Mouse (Mus musculus) lung, embryonic 16.5 days (tissue): ENCODE results near the gene Serpinb9b. TPM values are rescaled to one million over a fixed set of nuclear protein-coding genes. Genes with fewer than 3 reads are reported as not detected.

ENCODE experiments used
- ATAC-seq: fragments of 200-750 bp; cut with Nextera tagmentation; 2 replicates; pipeline ENCODE4 v1.8.0; 2017; ENCODE audit warnings: low read depth, mild to moderate bottlenecking, moderate library complexity
- H3K27ac ChIP-seq: fragments of 300-500 bp; sonication (generic); 2 replicates; pipeline ENCODE4 v1.5.1; 2014; ENCODE audit warnings: mild to moderate bottlenecking, control low read depth, low read length
- H3K27me3 ChIP-seq: fragments of 300-500 bp; sonication (generic); 2 replicates; pipeline ENCODE4 v1.6.1; 2014; ENCODE audit warnings: low read depth, low read length, mixed read lengths; ENCODE audit not compliant: control insufficient read depth, insufficient read depth
- H3K36me3 ChIP-seq: fragments of 300-500 bp; sonication (generic); 2 replicates; pipeline ENCODE4 v1.6.1; 2014; ENCODE audit warnings: low read length; ENCODE audit not compliant: control insufficient read depth, insufficient read depth
- H3K4me1 ChIP-seq: fragments of 300-500 bp; sonication (generic); replicated peaks from 2 replicates; pipeline ENCODE4 v1.6.1; 2014; ENCODE audit warnings: low read length, mixed read lengths; ENCODE audit not compliant: control insufficient read depth, insufficient read depth
- H3K4me2 ChIP-seq: fragments of 300-500 bp; sonication (generic); 2 replicates; pipeline ENCODE4 v1.6.1; 2014; ENCODE audit warnings: low read depth, low read length, control low read depth
- H3K4me3 ChIP-seq: fragments of 300-500 bp; sonication (generic); 2 replicates; pipeline ENCODE4 v1.5.1; 2014; ENCODE audit warnings: mild to moderate bottlenecking, low read length, control low read depth
- H3K9ac ChIP-seq: fragments of 300-500 bp; sonication (generic); 2 replicates; pipeline ENCODE4 v1.6.1; 2014; ENCODE audit warnings: low read length, control low read depth
- H3K9me3 ChIP-seq: fragments of 300-500 bp; sonication (generic); 2 replicates; pipeline ENCODE4 v1.6.1; 2016; ENCODE audit warnings: low read length; ENCODE audit not compliant: control insufficient read depth
- WGBS: fragments of 180-500 bp; shearing (Covaris S2); extraction: QIAGEN DNeasy Blood & Tissue Kit; methylation state at CpG from one replicate; pipeline ENCODE4 v1.1.7; 2014; 5-methylcytosine and 5-hydroxymethylcytosine counted together
- polyA plus RNA-seq: library from polyadenylated mRNA; unstranded; fragments of >200 nt; fragmentation: Nextera tagmentation; extraction: Ambion mirVana; gene quantifications from 2 replicates; pipeline ENCODE4 v1.2.1, GENCODE M21; 2015

Serpinb9b gene
- polyA plus RNA-seq = 0.20 and 0.21 TPM in 2 replicates

DNA sequence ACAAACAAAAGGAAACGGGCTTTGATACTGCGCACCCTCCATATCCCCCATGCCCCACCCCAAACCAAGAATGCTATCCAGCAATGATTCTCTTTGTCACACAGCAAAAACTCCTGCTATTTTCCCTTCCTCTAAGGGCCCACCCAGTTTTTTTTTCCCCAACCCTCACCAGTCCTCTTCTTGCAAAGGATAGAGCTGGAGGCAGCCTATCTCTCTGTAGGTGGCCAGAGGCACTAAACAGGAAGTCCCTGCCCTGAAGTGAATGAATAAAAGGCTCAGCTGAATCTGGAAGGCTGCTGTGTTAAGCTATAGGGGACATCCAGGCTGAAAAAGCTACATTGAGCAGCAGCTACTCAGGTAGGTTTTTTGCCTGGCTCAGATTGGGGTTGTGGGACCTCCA lies at the start of gene Serpinb9b:
TSS of gene Serpinb9b (plus strand) at position 173 of the 400 bp plus-strand sequence.
- no peaks in the 10 kb centered on the region for H3K9me3 ChIP-seq
- H3K4me3 ChIP-seq = no peak within 1 kb of the TSS
- H3K9ac ChIP-seq = no peak within 1 kb of the TSS
- 69% methylated on average over 2 of the region's 2 CpGs for WGBS
- no peaks in the 10 kb centered on the region for H3K27me3 ChIP-seq
- no peak within 1 kb of the TSS for H3K27ac ChIP-seq
- no peaks in the 10 kb centered on the region for H3K4me1 ChIP-seq
- no peak within 1 kb of the TSS for H3K4me2 ChIP-seq
- H3K36me3 ChIP-seq = no peaks in the 10 kb centered on the region
- ATAC-seq = no peak

DNA sequence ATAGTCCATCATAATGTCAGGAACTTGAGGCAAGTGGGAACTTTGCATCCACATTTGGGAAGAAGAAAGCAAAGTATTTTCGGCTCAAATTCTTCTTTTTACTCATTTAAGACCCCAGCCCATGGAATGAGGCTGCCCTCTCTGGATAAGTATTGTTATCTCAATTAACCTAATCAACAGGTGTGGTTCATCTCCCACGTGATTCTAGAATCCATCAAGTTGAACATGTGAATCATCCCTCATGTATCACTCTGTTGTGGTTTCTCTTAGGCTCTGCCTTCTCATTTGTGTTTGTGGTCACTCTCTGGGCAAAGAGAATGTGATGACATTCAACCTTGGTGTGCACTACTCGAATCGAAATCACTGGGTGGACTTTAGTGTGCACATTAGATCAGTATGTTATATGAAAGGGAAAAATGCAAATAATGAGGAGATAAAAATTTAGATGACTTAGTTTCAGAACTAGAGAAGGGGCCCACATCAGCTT lies 44.6 kb upstream of the Serpinb9b start:
- no peaks in the 10 kb centered on the region for H3K27me3 ChIP-seq

GRCm38 (mm10) chr13:32986256-32986655 lies 41.0 kb upstream of the Serpinb9b start:
- ATAC-seq = no peak
- Histone ChIP-seq H3K9me3 (no peaks in the 10 kb centered on the region), H3K9ac (no peak overlapping the region), H3K4me3 (no peak overlapping the region), H3K4me2 (no peak overlapping the region), H3K4me1 (no peaks in the 10 kb centered on the region), H3K27ac (no peak overlapping the region), H3K36me3 (no peaks in the 10 kb centered on the region), H3K27me3 (no peaks in the 10 kb centered on the region)

More for the DNA sequence above, 44.6 kb upstream of the Serpinb9b start:
- Histone ChIP-seq H3K27ac (no peak overlapping the region), H3K9ac (no peak overlapping the region), H3K4me2 (no peak overlapping the region), H3K9me3 (no peaks in the 10 kb centered on the region), H3K4me3 (no peak overlapping the region), H3K4me1 (no peaks in the 10 kb centered on the region), H3K36me3 (peaks cover 6% of the 10 kb centered on the region)
- whole genome bisulfite sequencing = 75% methylated on average over 4 of the region's 4 CpGs
- no peak for ATAC-seq

- Histone ChIP-seq H3K27ac (peak overlapping the region; percentile 37), H3K4me2 (no peak overlapping the region), H3K9me3 (no peaks in the 10 kb centered on the region), H3K4me1 (0 out of 2 replicates have a peak, but pooled peaks cover 4% of the 10 kb centered on the region), H3K4me3 (no peak overlapping the region), H3K36me3 (no peaks in the 10 kb centered on the region), H3K27me3 (no peaks in the 10 kb centered on the region), H3K9ac (no peak overlapping the region)
- peak; percentile 71; the same call in 1 of the 2 replicates for ATAC-seq
- 40% methylated on average over 10 of the region's 10 CpGs for WGBS
Measured at GRCm38 (mm10) chr13:32993152-32993893, 33.9 kb upstream of the Serpinb9b start.

DNA sequence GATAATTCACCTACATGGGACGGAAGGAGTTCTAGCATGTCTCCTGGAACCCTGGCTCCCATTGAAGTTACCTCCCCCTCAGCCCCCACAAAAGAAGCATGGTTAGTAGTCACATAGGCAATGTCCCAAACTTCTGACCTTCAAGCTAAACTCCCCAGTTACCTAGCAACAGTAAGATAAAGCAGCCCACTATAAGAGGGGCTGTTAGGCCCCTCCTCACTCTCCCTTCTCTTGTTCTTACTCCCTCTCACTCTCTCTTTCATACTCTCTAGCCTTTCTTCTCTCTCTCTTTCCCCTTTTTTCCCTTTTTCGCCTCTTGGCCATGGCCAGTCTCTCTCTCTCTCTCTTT lies 33.3 kb upstream of the Serpinb9b start:
- peak; percentile 26; the same call in 1 of the 2 replicates for ATAC-seq
- peak overlapping the region; percentile 37 for H3K27ac ChIP-seq
- 0 out of 2 replicates have a peak, but pooled peaks cover 4% of the 10 kb centered on the region for H3K4me1 ChIP-seq
- no peak overlapping the region for H3K4me3 ChIP-seq
- no peak overlapping the region for H3K9ac ChIP-seq
- 58% methylated on average over 2 of the region's 2 CpGs for WGBS
- H3K4me2 ChIP-seq = no peak overlapping the region
- H3K27me3 ChIP-seq = no peaks in the 10 kb centered on the region
- no peaks in the 10 kb centered on the region for H3K9me3 ChIP-seq
- no peaks in the 10 kb centered on the region for H3K36me3 ChIP-seq

DNA sequence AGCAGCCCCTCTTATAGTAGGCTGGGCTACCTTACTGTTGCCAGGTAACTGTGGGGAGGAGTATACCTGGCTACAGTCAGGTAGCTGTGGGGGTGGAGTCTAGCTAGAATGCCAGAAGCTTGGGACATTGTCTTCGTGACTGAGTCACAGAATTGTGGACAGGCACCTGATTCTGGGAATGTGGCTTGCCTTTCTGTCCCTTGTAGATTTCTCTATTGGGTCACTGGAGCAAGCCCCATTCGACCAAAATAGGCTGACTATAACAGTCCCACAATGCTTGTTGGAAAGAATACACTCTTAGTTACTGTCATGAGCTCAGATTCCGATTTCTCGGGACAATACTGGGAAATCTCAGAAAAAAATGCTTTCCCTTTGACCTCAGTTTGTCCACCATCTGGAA lies 32.2 kb upstream of the Serpinb9b start:
- Histone ChIP-seq H3K27me3 (no peaks in the 10 kb centered on the region), H3K4me1 (0 out of 2 replicates have a peak, but pooled peaks cover 4% of the 10 kb centered on the region), H3K9ac (no peak overlapping the region), H3K4me3 (no peak overlapping the region), H3K9me3 (no peaks in the 10 kb centered on the region), H3K4me2 (no peak overlapping the region), H3K36me3 (no peaks in the 10 kb centered on the region), H3K27ac (no peak overlapping the region)
- WGBS = 54% methylated on average over 4 of the region's 4 CpGs
- no peak for ATAC-seq

DNA sequence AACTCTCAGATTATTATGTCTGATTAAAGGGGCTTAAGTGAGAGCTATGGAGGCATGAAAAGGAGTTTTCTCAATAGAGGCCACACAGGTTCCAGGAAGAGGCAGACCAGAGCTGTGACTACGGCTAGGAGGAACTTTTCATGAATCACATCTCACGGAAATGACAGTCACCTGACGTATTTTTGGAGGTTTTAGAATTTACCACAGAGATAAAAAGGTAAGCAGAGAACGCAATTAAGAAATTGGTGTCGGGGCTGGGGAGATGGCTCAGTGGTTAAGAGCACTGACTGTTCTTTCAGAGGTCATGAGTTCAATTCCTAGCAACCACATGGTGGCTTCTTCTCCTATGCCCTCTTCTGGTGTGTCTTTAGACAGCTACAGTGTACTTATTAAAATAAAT lies 25.9 kb upstream of the Serpinb9b start:
- Histone ChIP-seq H3K36me3 (no peaks in the 10 kb centered on the region), H3K4me1 (peaks cover 7% of the 10 kb centered on the region), H3K9ac (no peak overlapping the region), H3K9me3 (no peaks in the 10 kb centered on the region), H3K4me3 (no peak overlapping the region), H3K27ac (no peak overlapping the region), H3K27me3 (no peaks in the 10 kb centered on the region), H3K4me2 (no peak overlapping the region)
- 89% methylated on average over 5 of the region's 5 CpGs for WGBS
- ATAC-seq = no peak

GRCm38 (mm10) chr13:33002950-33003349 lies 24.3 kb upstream of the Serpinb9b start, which contains the start of gene Serpinb9:
Gene Serpinb9, plus strand, starts transcription at chr13:33003250.
- H3K9me3 ChIP-seq = no peaks in the 10 kb centered on the region
- peak within 1 kb of the TSS; percentile 43 for H3K4me3 ChIP-seq
- H3K4me1 ChIP-seq = peaks cover 7% of the 10 kb centered on the region
- peak within 1 kb of the TSS; percentile 68 for H3K9ac ChIP-seq
- WGBS = 88% methylated on average over 3 of the region's 3 CpGs
- no peak for ATAC-seq
- H3K27me3 ChIP-seq = no peaks in the 10 kb centered on the region
- H3K36me3 ChIP-seq = peaks cover 1% of the 10 kb centered on the region; the same call in 1 of the 2 replicates
- peak within 1 kb of the TSS; percentile 92 for H3K27ac ChIP-seq
- H3K4me2 ChIP-seq = peak within 1 kb of the TSS; percentile 53

- 36% methylated on average over 9 of the region's 9 CpGs for WGBS
- ATAC-seq = peak; percentile 55
Measured at GRCm38 (mm10) chr13:33003523-33004413, 23.4 kb upstream of the Serpinb9b start.

More at GRCm38 (mm10) chr13:33003523-33004413, 23.4 kb upstream of the Serpinb9b start:
- Histone ChIP-seq H3K4me3 (peak overlapping the region; percentile 43), H3K27ac (peak overlapping the region; percentile 92), H3K4me2 (peak overlapping the region; percentile 53), H3K9ac (peak overlapping the region; percentile 68), H3K9me3 (no peaks in the 10 kb centered on the region), H3K27me3 (no peaks in the 10 kb centered on the region), H3K4me1 (peaks cover 7% of the 10 kb centered on the region), H3K36me3 (peaks cover 5% of the 10 kb centered on the region)
